Mouse (Mus musculus): Measurements from ENCODE around the gene Ndufa10.

- TF ChIP-seq GATA1 (IDR thresholded peaks at IDR 0.05; ENCODE audit: low read length) (no peak), TAL1 (IDR thresholded peaks at IDR 0.05; ENCODE audit: low read length) (no peak)
Observed at GRCm38 (mm10) chr1:92397511-92398051, 76.1 kb downstream of the Ndufa10 start.

All from erythroblast, embryonic 14.5 days (primary cell).